Mouse (Mus musculus) MEL (cell line): Measurements from ENCODE around the gene Mtss1l. TPM values are rescaled to one million over a fixed set of nuclear protein-coding genes. Genes with fewer than 3 reads are reported as not detected.

ENCODE experiments used
- DNase-seq: peaks from one replicate; pipeline ENCODE4 v3.0.0; 2011; ENCODE audit warnings: low read depth, low spot score
- H3K27ac ChIP-seq: 2 replicates; pipeline ENCODE4 v1.5.1; 2012; ENCODE audit warnings: low read depth, mild to moderate bottlenecking, control low read depth, low read length, moderate library complexity; ENCODE audit not compliant: control insufficient read depth
- H3K27me3 ChIP-seq, 2 experiments: fragments of 150-350 bp in 1 of 2; sonication (generic) in 1 of 2; 2 replicates each; pipeline ENCODE4 v1.6.1; 2012; ENCODE audit warnings: low read length in 2 of 2, mild to moderate bottlenecking in 2 of 2, improper control_type of control experiment in 1 of 2, moderate library complexity in 1 of 2; ENCODE audit not compliant: insufficient read depth in 2 of 2, control insufficient read depth in 1 of 2
- H3K36me3 ChIP-seq, 2 experiments: 2 replicates each; pipeline ENCODE4 v1.6.1; 2012 to 2014; ENCODE audit warnings: low read length in 2 of 2, improper control_type of control experiment in 1 of 2, inconsistent platforms in 1 of 2, mild to moderate bottlenecking in 1 of 2; ENCODE audit not compliant: insufficient read depth in 2 of 2, control insufficient read depth in 1 of 2
- H3K4me1 ChIP-seq, 2 experiments: fragments of 150-350 bp in 1 of 2; sonication (generic) in 1 of 2; 2 replicates each; pipeline ENCODE4 v1.6.1; 2012; ENCODE audit warnings: low read length in 2 of 2, improper control_type of control experiment in 1 of 2, mild to moderate bottlenecking in 1 of 2; ENCODE audit not compliant: insufficient read depth in 2 of 2, control insufficient read depth in 1 of 2
- H3K4me3 ChIP-seq, 2 experiments: fragments of 150-350 bp in 1 of 2; sonication (generic) in 1 of 2; 2 replicates each; pipeline ENCODE4 v1.5.1; 2012; ENCODE audit warnings: low read depth in 2 of 2, low read length in 2 of 2, mild to moderate bottlenecking in 2 of 2, moderate library complexity in 2 of 2, control low read depth in 1 of 2, improper control_type of control experiment in 1 of 2; ENCODE audit not compliant: control insufficient read depth in 1 of 2, insufficient read depth in 1 of 2
- H3K79me2 ChIP-seq: 2 replicates; pipeline ENCODE4 v1.6.1; 2012; ENCODE audit warnings: mild to moderate bottlenecking, low read length, moderate library complexity; ENCODE audit not compliant: control insufficient read depth, poor library complexity, insufficient read depth
- H3K9ac ChIP-seq: 2 replicates; pipeline ENCODE4 v1.6.1; 2012; ENCODE audit warnings: low read depth, mild to moderate bottlenecking, control low read depth, low read length, moderate library complexity; ENCODE audit not compliant: control insufficient read depth, poor library complexity, severe bottlenecking
- H3K9me3 ChIP-seq: fragments of 150-350 bp; sonication (generic); replicated peaks from 2 replicates; pipeline ENCODE4 v1.6.1; 2012; ENCODE audit warnings: mild to moderate bottlenecking, low read length, improper control_type of control experiment, moderate library complexity; ENCODE audit not compliant: insufficient read depth
- CHD1 ChIP-seq: IDR thresholded peaks from 2 replicates; pipeline ENCODE4 v1.6.1; 2012; ENCODE audit warnings: low read depth, mild to moderate bottlenecking, inconsistent platforms, low read length, improper control_type of control experiment
- CHD2 ChIP-seq: IDR thresholded peaks from 2 replicates; pipeline ENCODE4 v1.6.1; 2011; ENCODE audit warnings: low read length, improper control_type of control experiment
- CTCF ChIP-seq, 3 experiments: IDR thresholded peaks in 2 of 3; conservative IDR thresholded peaks in 1 of 3; 2 replicates each; pipeline ENCODE4 v1.5.1; 2011 to 2012; ENCODE audit warnings: low read length in 3 of 3, low read depth in 2 of 3, mild to moderate bottlenecking in 2 of 3, improper control_type of control experiment in 1 of 3, inconsistent platforms in 1 of 3, mixed read lengths in 1 of 3, moderate library complexity in 1 of 3; ENCODE audit not compliant: control insufficient read depth in 1 of 3, insufficient read depth in 1 of 3, poor library complexity in 1 of 3, severe bottlenecking in 1 of 3
- ELF1 ChIP-seq: IDR thresholded peaks from 2 replicates; pipeline ENCODE4 v1.6.1; 2014; ENCODE audit warnings: low read depth, mild to moderate bottlenecking, inconsistent platforms, low read length, improper control_type of control experiment, moderate library complexity
- GABPA ChIP-seq: IDR thresholded peaks from 2 replicates; pipeline ENCODE4 v1.6.1; 2012; ENCODE audit warnings: low read depth, mild to moderate bottlenecking, inconsistent platforms, low read length, improper control_type of control experiment, moderate library complexity
- HCFC1 ChIP-seq: IDR thresholded peaks from 2 replicates; pipeline ENCODE4 v1.6.1; 2012; ENCODE audit warnings: low read depth, mild to moderate bottlenecking, inconsistent platforms, low read length, improper control_type of control experiment, moderate library complexity
- JUND ChIP-seq: IDR thresholded peaks from 2 replicates; pipeline ENCODE4 v1.6.1; 2011; ENCODE audit warnings: low read depth, mild to moderate bottlenecking, improper control_type of control experiment, low read length
- KAT2A ChIP-seq: conservative IDR thresholded peaks from 2 replicates; pipeline ENCODE4 v1.6.1; 2012; ENCODE audit warnings: low read depth, low read length, improper control_type of control experiment, inconsistent platforms
- MAFK ChIP-seq: IDR thresholded peaks from 2 replicates; pipeline ENCODE4 v1.6.1; 2011; ENCODE audit warnings: low read depth, mild to moderate bottlenecking, low read length, improper control_type of control experiment, borderline replicate concordance
- MAX ChIP-seq: IDR thresholded peaks from 2 replicates; pipeline ENCODE4 v1.6.1; 2011; ENCODE audit warnings: low read length, improper control_type of control experiment
- MAZ ChIP-seq: IDR thresholded peaks from 2 replicates; pipeline ENCODE4 v1.6.1; 2012; ENCODE audit warnings: low read depth, mild to moderate bottlenecking, inconsistent platforms, low read length, improper control_type of control experiment
- MXI1 ChIP-seq: IDR thresholded peaks from 2 replicates; pipeline ENCODE4 v1.6.1; 2011; ENCODE audit warnings: mild to moderate bottlenecking, low read depth, low read length, improper control_type of control experiment
- MYC ChIP-seq: IDR thresholded peaks from 2 replicates; pipeline ENCODE4 v1.6.1; 2011; ENCODE audit warnings: low read depth, mild to moderate bottlenecking, low read length, improper control_type of control experiment, moderate library complexity
- NELFE ChIP-seq: IDR thresholded peaks from 2 replicates; pipeline ENCODE4 v1.6.1; 2011; ENCODE audit warnings: low read depth, low read length, improper control_type of control experiment
- NRF1 ChIP-seq: IDR thresholded peaks from 2 replicates; pipeline ENCODE4 v1.6.1; 2014; ENCODE audit warnings: low read depth, mild to moderate bottlenecking, inconsistent platforms, low read length, improper control_type of control experiment, moderate library complexity; ENCODE audit not compliant: poor library complexity, insufficient read depth, severe bottlenecking
- POLR2A ChIP-seq, 2 experiments: IDR thresholded peaks; 2 replicates each; pipeline ENCODE4 v1.6.1; 2011 to 2012; ENCODE audit warnings: low read length in 2 of 2, mild to moderate bottlenecking in 2 of 2, control low read depth in 1 of 2, improper control_type of control experiment in 1 of 2, low read depth in 1 of 2, moderate library complexity in 1 of 2; ENCODE audit not compliant: control insufficient read depth in 1 of 2, insufficient read depth in 1 of 2, poor library complexity in 1 of 2
- POLR2AphosphoS2 ChIP-seq: IDR thresholded peaks from 2 replicates; pipeline ENCODE4 v1.6.1; 2011; ENCODE audit warnings: low read length, improper control_type of control experiment
- POLR2AphosphoS5 ChIP-seq: IDR thresholded peaks from 2 replicates; pipeline ENCODE4 v1.6.1; 2012; ENCODE audit warnings: low read depth, borderline replicate concordance, mild to moderate bottlenecking, inconsistent platforms, low read length, moderate library complexity, mixed read lengths
- RCOR1 ChIP-seq: IDR thresholded peaks from 2 replicates; pipeline ENCODE4 v1.6.1; 2012; ENCODE audit warnings: low read depth, mild to moderate bottlenecking, inconsistent platforms, low read length, improper control_type of control experiment
- SIN3A ChIP-seq: IDR thresholded peaks from 2 replicates; pipeline ENCODE4 v1.6.1; 2012; ENCODE audit warnings: low read length, improper control_type of control experiment, inconsistent platforms
- SMC3 ChIP-seq: IDR thresholded peaks from 2 replicates; pipeline ENCODE4 v1.6.1; 2011; ENCODE audit warnings: low read depth, low read length, improper control_type of control experiment
- TBP ChIP-seq: IDR thresholded peaks from 2 replicates; pipeline ENCODE4 v1.8.0; 2011; ENCODE audit warnings: low read depth, low read length, improper control_type of control experiment
- TCF12 ChIP-seq: IDR thresholded peaks from 2 replicates; pipeline ENCODE4 v1.6.1; 2014; ENCODE audit warnings: low read depth, mild to moderate bottlenecking, inconsistent platforms, low read length, improper control_type of control experiment, moderate library complexity
- USF1 ChIP-seq: IDR thresholded peaks from 2 replicates; pipeline ENCODE4 v1.6.1; 2014; ENCODE audit warnings: low read depth, mild to moderate bottlenecking, inconsistent platforms, low read length, improper control_type of control experiment, moderate library complexity
- USF2 ChIP-seq, 2 experiments: IDR thresholded peaks; 2 replicates each; pipeline ENCODE4 v1.6.1; 2011 to 2012; ENCODE audit warnings: improper control_type of control experiment in 2 of 2, low read length in 2 of 2, borderline replicate concordance in 1 of 2, inconsistent platforms in 1 of 2, low read depth in 1 of 2, mild to moderate bottlenecking in 1 of 2; ENCODE audit not compliant: insufficient read depth in 1 of 2
- ZC3H11A ChIP-seq: IDR thresholded peaks from 2 replicates; pipeline ENCODE4 v1.6.1; 2012; ENCODE audit warnings: low read depth, mild to moderate bottlenecking, inconsistent platforms, low read length, improper control_type of control experiment
- ZKSCAN1 ChIP-seq: IDR thresholded peaks from 2 replicates; pipeline ENCODE4 v1.6.1; 2012; ENCODE audit warnings: low read depth, mild to moderate bottlenecking, inconsistent platforms, low read length, improper control_type of control experiment, moderate library complexity
- ZMIZ1 ChIP-seq: IDR thresholded peaks from 2 replicates; pipeline ENCODE4 v1.6.1; 2012; ENCODE audit warnings: low read depth, mild to moderate bottlenecking, inconsistent platforms, low read length, improper control_type of control experiment, moderate library complexity
- ZNF384 ChIP-seq: IDR thresholded peaks from 2 replicates; pipeline ENCODE4 v1.6.1; 2012; ENCODE audit warnings: low read depth, mild to moderate bottlenecking, inconsistent platforms, low read length, improper control_type of control experiment
- polyA plus RNA-seq, 2 experiments: library from polyadenylated mRNA; stranded (reverse) in 1 of 2; unstranded in 1 of 2; fragments of >175 nt in 1 of 2; fragments of >200 nt in 1 of 2; gene quantifications; 2 replicates each; pipeline versions ENCODE4 v1.2.1 to v1.2.4; 2012; ENCODE audit warnings: low replicate concordance in 2 of 2, low read depth in 1 of 2; ENCODE audit not compliant: insufficient read length in 2 of 2, insufficient read depth in 1 of 2, missing spikeins in 1 of 2
- total RNA-seq: library from RNA; depleted of rRNA; stranded (reverse); fragments of 300-350 nt; gene quantifications from 2 replicates; pipeline ENCODE4 v1.2.3, GENCODE M21; 2012

Mtss1l gene
- total and polyA plus RNA-seq, 3 experiments = 1.2 to 4.3 TPM; not detected in 1

GRCm38 (mm10) chr8:110724493-110724892, 3.2 kb downstream of the Mtss1l start:
- Histone ChIP-seq H3K36me3 (no peaks in the 10 kb centered on the region), H3K4me1 (peaks cover 0 to 5% of the 10 kb centered on the region in 2 experiments; a peak in 1 of 4 replicates), H3K27me3 (no peaks in the 10 kb centered on the region), H3K4me3 (no peak overlapping the region), H3K9me3 (no peaks in the 10 kb centered on the region), H3K79me2 (peaks cover 2% of the 10 kb centered on the region; the same call in 1 of the 2 replicates), H3K27ac (no peak overlapping the region), H3K9ac (no peak overlapping the region)
- TF ChIP-seq ZKSCAN1 (no peak), NELFE (no peak), CHD1 (no peak), JUND (no peak), POLR2AphosphoS5 (no peak), SMC3 (no peak), USF2 (IDR thresholded peaks at IDR 0.05; ENCODE audit: borderline replicate concordance in 1 of 2, insufficient read depth in 1 of 2, low read depth in 1 of 2, low read length in 2 of 2) (no peak), TCF12 (no peak), MAFK (no peak), GABPA (no peak), KAT2A (no peak), SIN3A (no peak), MAZ (no peak), POLR2AphosphoS2 (no peak), ZNF384 (no peak), USF1 (no peak), HCFC1 (no peak), CHD2 (no peak), MAX (no peak), CTCF (IDR thresholded peaks at IDR 0.05 in 2 of 3, conservative IDR thresholded peaks at IDR 0.05 in 1 of 3; ENCODE audit: control insufficient read depth in 1 of 3, insufficient read depth in 1 of 3, low read depth in 2 of 3, low read length in 3 of 3, poor library complexity in 1 of 3, severe bottlenecking in 1 of 3) (no peak)
- DNase-seq = no peak

GRCm38 (mm10) chr8:110725084-110725838, 4.0 kb downstream of the Mtss1l start:
- TF ChIP-seq MYC = no peak
- no peak for TF ChIP-seq MAX
- no peak for TF ChIP-seq NELFE
- no peak for TF ChIP-seq TBP
- no peak for TF ChIP-seq MXI1
- TF ChIP-seq POLR2A (IDR thresholded peaks at IDR 0.05; ENCODE audit: control insufficient read depth in 1 of 2, insufficient read depth in 1 of 2, low read depth in 1 of 2, low read length in 2 of 2, poor library complexity in 1 of 2) = no peak
- no peak for TF ChIP-seq ZKSCAN1
- TF ChIP-seq ZC3H11A = no peak
- no peak for TF ChIP-seq MAZ
- TF ChIP-seq ZMIZ1 = no peak
- TF ChIP-seq JUND = no peak
- TF ChIP-seq ELF1 = no peak
- TF ChIP-seq CTCF (IDR thresholded peaks at IDR 0.05 in 2 of 3, conservative IDR thresholded peaks at IDR 0.05 in 1 of 3; ENCODE audit: control insufficient read depth in 1 of 3, insufficient read depth in 1 of 3, low read depth in 2 of 3, low read length in 3 of 3, poor library complexity in 1 of 3, severe bottlenecking in 1 of 3) = no peak
- no peak for TF ChIP-seq GABPA
- no peak for TF ChIP-seq RCOR1
- no peak for TF ChIP-seq SIN3A
- TF ChIP-seq SMC3 = no peak
- no peak for TF ChIP-seq POLR2AphosphoS5
- TF ChIP-seq ZNF384 = no peak
- TF ChIP-seq NRF1 = no peak
- no peak overlapping the region for H3K27ac ChIP-seq
- H3K4me1 ChIP-seq = peaks cover 0 to 5% of the 10 kb centered on the region in 2 experiments; a peak in 1 of 4 replicates
- peaks cover 2% of the 10 kb centered on the region; the same call in 1 of the 2 replicates for H3K79me2 ChIP-seq
- no peaks in the 10 kb centered on the region for H3K9me3 ChIP-seq
- DNase-seq = no peak
- no peaks in the 10 kb centered on the region for H3K36me3 ChIP-seq
- H3K4me3 ChIP-seq = no peak overlapping the region
- H3K27me3 ChIP-seq = no peaks in the 10 kb centered on the region
- H3K9ac ChIP-seq = no peak overlapping the region
